Mouse (Mus musculus): ENCODE results near the gene N4bp2. TPM values are rescaled to one million over a fixed set of nuclear protein-coding genes. Genes with fewer than 3 reads are reported as not detected.

Gene N4bp2
- polyA plus RNA-seq, 1 experiment = 22.0 TPM

DNA sequence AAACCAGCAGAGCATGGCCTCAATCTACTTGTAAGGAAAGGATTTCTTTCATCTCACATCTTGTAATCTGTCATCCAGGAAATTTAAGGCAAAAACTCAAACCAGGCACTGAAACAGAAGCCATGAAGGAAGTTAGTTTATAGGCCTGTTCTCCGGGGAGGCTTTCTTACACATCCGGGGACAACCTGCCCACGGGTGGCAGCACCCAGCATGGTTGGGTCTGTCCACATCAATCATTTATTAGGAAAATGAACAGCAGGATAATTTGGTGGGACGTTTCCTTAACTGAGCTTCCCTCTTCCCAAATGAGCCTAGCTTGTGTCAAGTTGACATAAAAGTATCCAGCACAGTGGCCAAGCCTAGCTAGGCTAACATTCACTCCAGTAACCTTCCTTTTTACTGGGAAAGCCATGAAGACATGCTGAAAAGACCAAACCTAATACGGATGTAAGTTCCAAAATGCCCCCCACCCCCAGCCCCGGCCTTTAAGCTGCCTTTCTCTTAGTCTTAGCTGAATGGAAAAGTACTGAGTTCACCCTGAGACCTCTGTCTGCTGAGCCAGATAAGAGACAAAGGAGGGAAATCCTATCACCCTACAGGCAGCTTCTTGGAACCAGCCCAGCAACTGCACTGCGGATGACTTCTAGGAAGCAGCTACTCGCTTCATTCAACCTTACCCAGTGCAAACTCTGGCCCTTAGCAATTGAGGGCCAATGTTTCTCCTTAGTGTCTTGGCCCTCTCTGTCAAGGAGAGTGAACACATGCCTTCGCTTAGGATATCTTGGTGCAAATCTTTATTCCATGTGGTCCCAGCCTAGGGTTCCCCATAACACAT, 31.9 kb upstream of the N4bp2 start:
- H3K36me3 ChIP-seq (ENCODE audit: control insufficient read depth, insufficient read depth, low read length) = no peaks in the 10 kb centered on the region
- no peaks in the 10 kb centered on the region for H3K4me1 ChIP-seq (replicated peaks; ENCODE audit: control insufficient read depth, insufficient read depth, low read length)
- no peak for TF ChIP-seq POLR2A (IDR thresholded peaks at IDR 0.05; ENCODE audit: control insufficient read depth, extremely low read depth, insufficient read depth, low read length, poor library complexity)
- TF ChIP-seq CTCF (IDR thresholded peaks at IDR 0.05; ENCODE audit: borderline replicate concordance, control insufficient read depth, extremely low read depth, insufficient read depth, low read length, poor library complexity) = no peak
- H3K4me3 ChIP-seq (ENCODE audit: control insufficient read depth, insufficient read depth, low read length) = no peak overlapping the region
- DNase-seq = no peak
- H3K27me3 ChIP-seq (ENCODE audit: control insufficient read depth, insufficient read depth, low read length) = no peaks in the 10 kb centered on the region
- no peak overlapping the region for H3K27ac ChIP-seq (ENCODE audit: control insufficient read depth, insufficient read depth, low read length)
- WGBS = 61% methylated on average over 9 of the region's 9 CpGs

- H3K27ac ChIP-seq (ENCODE audit: control insufficient read depth, insufficient read depth, low read length) = no peak overlapping the region
- H3K36me3 ChIP-seq (ENCODE audit: control insufficient read depth, insufficient read depth, low read length) = no peaks in the 10 kb centered on the region
- no peaks in the 10 kb centered on the region for H3K27me3 ChIP-seq (ENCODE audit: control insufficient read depth, insufficient read depth, low read length)
- H3K4me3 ChIP-seq (ENCODE audit: control insufficient read depth, insufficient read depth, low read length) = no peak overlapping the region
- TF ChIP-seq POLR2A (IDR thresholded peaks at IDR 0.05; ENCODE audit: control insufficient read depth, extremely low read depth, insufficient read depth, low read length, poor library complexity) = no peak
- no peak for TF ChIP-seq CTCF (IDR thresholded peaks at IDR 0.05; ENCODE audit: borderline replicate concordance, control insufficient read depth, extremely low read depth, insufficient read depth, low read length, poor library complexity)
- H3K4me1 ChIP-seq (replicated peaks; ENCODE audit: control insufficient read depth, insufficient read depth, low read length) = no peaks in the 10 kb centered on the region
- WGBS = 91% methylated on average over 2 of the region's 2 CpGs
- DNase-seq = no peak
Observed at GRCm38 (mm10) chr5:65735601-65736000, 27.7 kb upstream of the N4bp2 start.

GRCm38 (mm10) chr5:65739366-65739765, 24.0 kb upstream of the N4bp2 start:
- no peaks in the 10 kb centered on the region for H3K27me3 ChIP-seq (ENCODE audit: control insufficient read depth, insufficient read depth, low read length)
- TF ChIP-seq CTCF (IDR thresholded peaks at IDR 0.05; ENCODE audit: borderline replicate concordance, control insufficient read depth, extremely low read depth, insufficient read depth, low read length, poor library complexity) = no peak
- no peak for DNase-seq
- H3K4me3 ChIP-seq (ENCODE audit: control insufficient read depth, insufficient read depth, low read length) = no peak overlapping the region
- H3K36me3 ChIP-seq (ENCODE audit: control insufficient read depth, insufficient read depth, low read length) = no peaks in the 10 kb centered on the region
- 52% methylated on average over 3 of the region's 3 CpGs for WGBS
- no peak overlapping the region for H3K27ac ChIP-seq (ENCODE audit: control insufficient read depth, insufficient read depth, low read length)
- no peaks in the 10 kb centered on the region for H3K4me1 ChIP-seq (replicated peaks; ENCODE audit: control insufficient read depth, insufficient read depth, low read length)

- 98% methylated on average over 5 of the region's 5 CpGs for WGBS
- TF ChIP-seq POLR2A (IDR thresholded peaks at IDR 0.05; ENCODE audit: control insufficient read depth, extremely low read depth, insufficient read depth, low read length, poor library complexity) = no peak
- TF ChIP-seq CTCF (IDR thresholded peaks at IDR 0.05; ENCODE audit: borderline replicate concordance, control insufficient read depth, extremely low read depth, insufficient read depth, low read length, poor library complexity) = no peak
- no peaks in the 10 kb centered on the region for H3K4me1 ChIP-seq (replicated peaks; ENCODE audit: control insufficient read depth, insufficient read depth, low read length)
- no peaks in the 10 kb centered on the region for H3K27me3 ChIP-seq (ENCODE audit: control insufficient read depth, insufficient read depth, low read length)
- no peak overlapping the region for H3K4me3 ChIP-seq (ENCODE audit: control insufficient read depth, insufficient read depth, low read length)
- no peak for DNase-seq
- H3K36me3 ChIP-seq (ENCODE audit: control insufficient read depth, insufficient read depth, low read length) = no peaks in the 10 kb centered on the region
- H3K27ac ChIP-seq (ENCODE audit: control insufficient read depth, insufficient read depth, low read length) = no peak overlapping the region
Observed at GRCm38 (mm10) chr5:65746908-65747307, 16.4 kb upstream of the N4bp2 start.

- no peak for TF ChIP-seq POLR2A (IDR thresholded peaks at IDR 0.05; ENCODE audit: control insufficient read depth, extremely low read depth, insufficient read depth, low read length, poor library complexity)
- WGBS = 54% methylated on average over 2 of the region's 2 CpGs
- no peak for DNase-seq
- Histone ChIP-seq H3K4me1 (replicated peaks; ENCODE audit: control insufficient read depth, insufficient read depth, low read length) (no peaks in the 10 kb centered on the region), H3K4me3 (ENCODE audit: control insufficient read depth, insufficient read depth, low read length) (no peak overlapping the region), H3K27ac (ENCODE audit: control insufficient read depth, insufficient read depth, low read length) (no peak overlapping the region), H3K36me3 (ENCODE audit: control insufficient read depth, insufficient read depth, low read length) (no peaks in the 10 kb centered on the region), H3K27me3 (ENCODE audit: control insufficient read depth, insufficient read depth, low read length) (no peaks in the 10 kb centered on the region)
Observed at GRCm38 (mm10) chr5:65748386-65748785, 14.9 kb upstream of the N4bp2 start.

DNA sequence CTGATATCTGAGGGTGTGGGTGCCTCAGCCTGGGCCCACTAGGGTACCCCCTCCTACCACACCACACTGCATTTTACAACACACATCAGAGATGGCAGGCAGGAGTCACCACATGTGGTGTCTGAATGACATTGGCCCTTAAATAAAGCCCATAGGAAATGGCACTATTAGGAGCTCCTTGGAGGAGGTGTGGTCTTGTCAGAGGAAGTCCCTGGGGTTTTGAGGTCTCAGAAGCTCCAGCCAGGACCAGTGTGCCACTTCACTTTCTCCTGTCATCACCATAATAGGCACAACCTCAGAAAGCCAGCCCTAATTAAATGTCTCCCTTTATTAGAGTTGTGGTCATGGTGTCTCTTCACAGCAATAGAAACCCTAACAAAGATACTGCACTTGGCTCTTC, 14.4 kb upstream of the N4bp2 start:
- H3K36me3 ChIP-seq (ENCODE audit: control insufficient read depth, insufficient read depth, low read length) = no peaks in the 10 kb centered on the region
- no peaks in the 10 kb centered on the region for H3K27me3 ChIP-seq (ENCODE audit: control insufficient read depth, insufficient read depth, low read length)
- no peak for DNase-seq
- H3K4me1 ChIP-seq (replicated peaks; ENCODE audit: control insufficient read depth, insufficient read depth, low read length) = no peaks in the 10 kb centered on the region
- TF ChIP-seq POLR2A (IDR thresholded peaks at IDR 0.05; ENCODE audit: control insufficient read depth, extremely low read depth, insufficient read depth, low read length, poor library complexity) (no peak), CTCF (IDR thresholded peaks at IDR 0.05; ENCODE audit: borderline replicate concordance, control insufficient read depth, extremely low read depth, insufficient read depth, low read length, poor library complexity) (no peak)
- H3K4me3 ChIP-seq (ENCODE audit: control insufficient read depth, insufficient read depth, low read length) = no peak overlapping the region
- no peak overlapping the region for H3K27ac ChIP-seq (ENCODE audit: control insufficient read depth, insufficient read depth, low read length)

GRCm38 (mm10) chr5:65752021-65752420, 11.3 kb upstream of the N4bp2 start:
- Histone ChIP-seq H3K4me3 (ENCODE audit: control insufficient read depth, insufficient read depth, low read length) (no peak overlapping the region), H3K27me3 (ENCODE audit: control insufficient read depth, insufficient read depth, low read length) (no peaks in the 10 kb centered on the region), H3K36me3 (ENCODE audit: control insufficient read depth, insufficient read depth, low read length) (no peaks in the 10 kb centered on the region), H3K27ac (ENCODE audit: control insufficient read depth, insufficient read depth, low read length) (no peak overlapping the region), H3K4me1 (replicated peaks; ENCODE audit: control insufficient read depth, insufficient read depth, low read length) (no peaks in the 10 kb centered on the region)
- no peak for DNase-seq
- no peak for TF ChIP-seq POLR2A (IDR thresholded peaks at IDR 0.05; ENCODE audit: control insufficient read depth, extremely low read depth, insufficient read depth, low read length, poor library complexity)
- no peak for TF ChIP-seq CTCF (IDR thresholded peaks at IDR 0.05; ENCODE audit: borderline replicate concordance, control insufficient read depth, extremely low read depth, insufficient read depth, low read length, poor library complexity)
- 87% methylated on average over 4 of the region's 4 CpGs for WGBS
